Mouse (Mus musculus) adrenal gland, postnatal 25 days (tissue): ENCODE results near the gene Ppp1r14b. TPM values are rescaled to one million over a fixed set of nuclear protein-coding genes. Genes with fewer than 3 reads are reported as not detected.
A peak's percentile ranks its signal among the peaks of the same experiment; 100 is the strongest.

ENCODE experiments used
- DNase-seq: peaks from one replicate; pipeline ENCODE4 v3.0.0; 2021; ENCODE audit warnings: mixed read lengths
- total RNA-seq: library from RNA; stranded (reverse); gene quantifications from 2 replicates; pipeline ENCODE4 v1.2.3, GENCODE M21; 2021

The Ppp1r14b gene
- total RNA-seq, 1 experiment from 2014 or later, result 178 TPM

- no peak for DNase-seq
Observed at GRCm38 (mm10) chr19:6942764-6943163, 32.0 kb upstream of the Ppp1r14b start.

- no peak for DNase-seq
Observed at GRCm38 (mm10) chr19:6943709-6944108, 31.1 kb upstream of the Ppp1r14b start.

GRCm38 (mm10) chr19:6947742-6948141, 27.0 kb upstream of the Ppp1r14b start:
- no peak for DNase-seq

GRCm38 (mm10) chr19:6948186-6948585, 26.6 kb upstream of the Ppp1r14b start:
- no peak for DNase-seq

- no peak for DNase-seq
Observed at GRCm38 (mm10) chr19:6949532-6949931, 25.2 kb upstream of the Ppp1r14b start.

- DNase-seq, result no peak
Observed at GRCm38 (mm10) chr19:6949951-6950350, 24.8 kb upstream of the Ppp1r14b start.

GRCm38 (mm10) chr19:6950613-6951153, 24.1 kb upstream of the Ppp1r14b start:
- peak; percentile 61 for DNase-seq

- DNase-seq, result peak; percentile 92
Observed at GRCm38 (mm10) chr19:6951381-6951968, 23.3 kb upstream of the Ppp1r14b start.

- DNase-seq, result peak; percentile 88
Observed at GRCm38 (mm10) chr19:6951994-6952711, 22.6 kb upstream of the Ppp1r14b start.

- peak; percentile 73 for DNase-seq
Observed at GRCm38 (mm10) chr19:6952712-6953037, 22.1 kb upstream of the Ppp1r14b start.

GRCm38 (mm10) chr19:6954046-6954445, 20.7 kb upstream of the Ppp1r14b start:
- peak; percentile 65 for DNase-seq

GRCm38 (mm10) chr19:6955424-6955823, 19.3 kb upstream of the Ppp1r14b start:
- DNase-seq, result no peak

- DNase-seq, result no peak
Observed at GRCm38 (mm10) chr19:6956461-6956860, 18.3 kb upstream of the Ppp1r14b start.

GRCm38 (mm10) chr19:6968491-6969271, 6.1 kb upstream of the Ppp1r14b start:
- no peak for DNase-seq

GRCm38 (mm10) chr19:6969291-6969664, 5.5 kb upstream of the Ppp1r14b start:
- DNase-seq, result no peak

GRCm38 (mm10) chr19:6969665-6970381, 4.9 kb upstream of the Ppp1r14b start:
- DNase-seq, result peak; percentile 89

- DNase-seq, result no peak
Observed at GRCm38 (mm10) chr19:6970460-6971085, 4.2 kb upstream of the Ppp1r14b start.

GRCm38 (mm10) chr19:6971644-6972043, 3.1 kb upstream of the Ppp1r14b start:
- DNase-seq, result no peak

- no peak for DNase-seq
Observed at GRCm38 (mm10) chr19:6972247-6972917, 2.4 kb upstream of the Ppp1r14b start.

GRCm38 (mm10) chr19:6973581-6974190, 1.1 kb upstream of the Ppp1r14b start:
- DNase-seq, result no peak
